Mouse (Mus musculus) erythroblast, embryonic 14.5 days (primary cell): ENCODE results near the gene Plcl2. TPM values are rescaled to one million over a fixed set of nuclear protein-coding genes. Genes with fewer than 3 reads are reported as not detected.

Experiments used
- H3K27me3 ChIP-seq: 2 replicates; pipeline ENCODE4 v1.6.1; 2012; ENCODE audit warnings: inconsistent platforms; ENCODE audit not compliant: control insufficient read depth
- H3K36me3 ChIP-seq: 2 replicates; pipeline ENCODE4 v1.6.1; 2012; ENCODE audit warnings: mild to moderate bottlenecking, inconsistent platforms; ENCODE audit not compliant: control insufficient read depth
- H3K4me1 ChIP-seq: 2 replicates; pipeline ENCODE4 v1.6.1; 2012; ENCODE audit warnings: inconsistent platforms; ENCODE audit not compliant: control insufficient read depth
- H3K4me3 ChIP-seq: replicated peaks from 2 replicates; pipeline ENCODE3; 2012; ENCODE audit warnings: moderate library complexity, mild to moderate bottlenecking, inconsistent platforms
- H3K9me3 ChIP-seq: 2 replicates; pipeline ENCODE4 v1.6.1; 2012; ENCODE audit warnings: low read length, inconsistent platforms, mixed read lengths; ENCODE audit not compliant: control insufficient read depth
- GATA1 ChIP-seq: IDR thresholded peaks from 2 replicates; pipeline ENCODE4 v1.6.1; 2012; ENCODE audit warnings: low read length, inconsistent platforms, mixed read lengths
- TAL1 ChIP-seq: IDR thresholded peaks from 3 replicates; pipeline ENCODE4 v1.6.1; 2012; ENCODE audit warnings: low read length, inconsistent platforms, mixed read lengths
- polyA plus RNA-seq: library from polyadenylated mRNA; stranded (reverse); fragments of >175 nt; gene quantifications from 2 replicates; pipeline ENCODE4 v1.2.3, GENCODE M21; 2012

Gene Plcl2
- polyA plus RNA-seq, 1 experiment: 0.24 TPM

DNA sequence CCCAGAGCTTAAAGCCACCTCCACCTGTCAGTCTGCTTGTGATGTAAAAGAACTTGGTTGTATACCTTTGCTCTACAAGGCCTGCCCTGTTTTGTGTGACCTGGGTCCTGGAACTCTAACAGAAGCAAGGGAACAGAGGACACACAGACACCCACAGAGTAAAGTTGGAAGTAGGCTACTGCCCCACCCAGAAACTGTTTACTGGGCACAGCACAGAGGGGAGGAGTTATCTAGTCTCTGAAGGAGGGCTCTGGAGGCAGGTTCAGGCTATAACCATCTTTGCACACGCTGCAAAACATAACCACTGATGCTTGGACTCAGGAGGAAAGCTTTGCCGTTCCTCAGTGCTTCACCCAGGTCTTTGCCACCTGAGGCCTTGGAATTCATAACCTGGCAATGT lies 221.7 kb downstream of the Plcl2 start:
- Histone ChIP-seq H3K27me3 (no peaks in the 10 kb centered on the region), H3K4me1 (no peaks in the 10 kb centered on the region), H3K36me3 (no peaks in the 10 kb centered on the region), H3K4me3 (no peak overlapping the region), H3K9me3 (no peaks in the 10 kb centered on the region)
- TF ChIP-seq GATA1 (no peak), TAL1 (no peak)

DNA sequence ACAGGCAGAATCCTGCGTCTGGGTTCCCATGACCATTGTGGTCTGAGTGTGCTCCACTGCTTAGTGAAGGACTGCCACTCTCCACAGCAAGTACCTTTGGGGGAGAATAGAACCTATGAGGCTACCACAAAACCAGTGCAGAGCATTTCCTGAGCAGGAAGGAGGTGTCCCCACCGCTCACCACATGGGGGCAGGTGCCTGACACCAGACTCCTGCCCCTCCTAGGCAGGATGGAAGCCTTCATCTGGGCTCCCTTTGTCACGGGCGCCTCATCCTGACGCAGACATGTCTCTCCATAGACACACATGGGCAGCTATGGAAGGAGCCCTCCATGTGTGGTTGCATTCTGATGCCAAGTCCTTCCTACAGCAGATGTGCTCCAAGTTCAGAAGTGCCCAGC lies 222.7 kb downstream of the Plcl2 start:
- Histone ChIP-seq H3K36me3 (no peaks in the 10 kb centered on the region), H3K4me3 (no peak overlapping the region), H3K27me3 (no peaks in the 10 kb centered on the region), H3K4me1 (no peaks in the 10 kb centered on the region), H3K9me3 (no peaks in the 10 kb centered on the region)
- TF ChIP-seq GATA1: no peak
- no peak for TF ChIP-seq TAL1

DNA sequence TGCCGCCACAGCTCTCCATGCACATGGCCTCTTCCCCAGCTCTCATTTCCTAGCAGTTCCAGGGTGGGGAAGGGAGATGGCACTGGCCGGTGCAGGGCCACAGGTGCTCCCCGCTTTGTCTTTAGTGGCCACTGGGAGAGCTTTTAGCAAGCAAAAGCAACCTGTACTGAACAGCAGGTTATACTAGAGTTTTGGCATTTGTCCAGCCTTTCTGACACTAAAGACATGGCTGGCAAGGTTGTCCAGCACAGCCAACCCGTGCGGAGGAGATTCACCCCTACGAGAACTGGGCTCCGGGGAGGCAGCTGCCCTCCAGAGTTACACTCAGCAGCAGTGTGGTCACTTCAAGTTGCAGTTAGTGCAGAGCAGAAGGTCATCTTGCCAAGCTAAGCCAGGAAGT lies 224.2 kb downstream of the Plcl2 start:
- Histone ChIP-seq H3K36me3 (no peaks in the 10 kb centered on the region), H3K4me1 (no peaks in the 10 kb centered on the region)
- TF ChIP-seq TAL1 (no peak), GATA1 (no peak)

DNA sequence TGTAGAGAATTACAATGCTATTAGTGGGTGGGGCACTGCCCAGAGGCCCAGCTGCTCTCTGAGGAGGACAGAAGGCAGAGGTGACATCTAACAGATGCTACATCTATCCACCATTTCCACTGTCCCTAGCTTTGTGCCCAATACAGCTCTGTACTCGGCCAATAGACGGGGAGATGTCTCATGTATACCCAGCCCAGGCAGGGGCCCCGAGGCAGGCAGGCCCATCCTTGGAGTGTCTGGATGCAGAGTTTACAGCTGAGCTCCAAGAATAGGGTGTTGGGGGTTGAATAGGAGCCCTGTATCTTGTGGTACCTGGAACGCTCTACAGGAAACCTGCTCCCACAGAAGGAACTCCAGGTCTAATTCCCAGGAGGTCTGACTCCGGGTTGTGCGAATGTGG lies 225.6 kb downstream of the Plcl2 start:
- Histone ChIP-seq H3K4me1 (no peaks in the 10 kb centered on the region), H3K27me3 (no peaks in the 10 kb centered on the region), H3K36me3 (no peaks in the 10 kb centered on the region), H3K4me3 (no peak overlapping the region), H3K9me3 (no peaks in the 10 kb centered on the region)
- no peak for TF ChIP-seq TAL1
- TF ChIP-seq GATA1: no peak

More for the DNA sequence above, 224.2 kb downstream of the Plcl2 start:
- H3K4me3 ChIP-seq: no peak overlapping the region
- H3K9me3 ChIP-seq: no peaks in the 10 kb centered on the region
- no peaks in the 10 kb centered on the region for H3K27me3 ChIP-seq

DNA sequence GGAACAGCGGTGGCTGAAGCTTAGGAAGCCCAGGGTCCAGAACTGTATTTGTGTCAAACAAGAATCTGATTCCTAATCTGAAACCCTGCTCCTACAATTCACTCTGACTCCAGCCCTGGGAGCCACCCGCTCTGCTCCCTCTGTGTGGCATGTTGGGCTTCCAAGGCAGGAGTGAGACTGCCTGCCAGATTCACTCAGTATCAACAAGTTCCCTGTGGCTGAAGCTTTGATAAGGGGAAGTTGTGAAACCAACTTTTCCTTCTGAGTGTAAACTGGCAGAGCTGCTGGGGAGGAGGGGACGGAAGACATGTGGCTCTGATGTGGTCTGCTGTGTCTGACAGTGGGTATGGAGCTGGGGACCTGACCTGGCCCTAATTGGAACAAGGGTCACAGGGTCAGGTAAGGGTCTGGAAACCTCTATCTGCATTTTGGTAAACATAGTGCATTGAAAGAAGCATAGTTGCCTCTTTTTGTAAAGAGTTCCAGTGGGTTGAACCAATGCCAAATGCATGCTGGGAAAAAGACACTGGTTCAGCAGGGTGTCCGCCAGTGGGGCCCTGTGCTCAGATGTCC lies 226.3 kb downstream of the Plcl2 start:
- no peaks in the 10 kb centered on the region for H3K4me1 ChIP-seq
- TF ChIP-seq GATA1 (no peak), TAL1 (no peak)
- H3K4me3 ChIP-seq: no peak overlapping the region
- no peaks in the 10 kb centered on the region for H3K9me3 ChIP-seq
- no peaks in the 10 kb centered on the region for H3K36me3 ChIP-seq
- no peaks in the 10 kb centered on the region for H3K27me3 ChIP-seq

DNA sequence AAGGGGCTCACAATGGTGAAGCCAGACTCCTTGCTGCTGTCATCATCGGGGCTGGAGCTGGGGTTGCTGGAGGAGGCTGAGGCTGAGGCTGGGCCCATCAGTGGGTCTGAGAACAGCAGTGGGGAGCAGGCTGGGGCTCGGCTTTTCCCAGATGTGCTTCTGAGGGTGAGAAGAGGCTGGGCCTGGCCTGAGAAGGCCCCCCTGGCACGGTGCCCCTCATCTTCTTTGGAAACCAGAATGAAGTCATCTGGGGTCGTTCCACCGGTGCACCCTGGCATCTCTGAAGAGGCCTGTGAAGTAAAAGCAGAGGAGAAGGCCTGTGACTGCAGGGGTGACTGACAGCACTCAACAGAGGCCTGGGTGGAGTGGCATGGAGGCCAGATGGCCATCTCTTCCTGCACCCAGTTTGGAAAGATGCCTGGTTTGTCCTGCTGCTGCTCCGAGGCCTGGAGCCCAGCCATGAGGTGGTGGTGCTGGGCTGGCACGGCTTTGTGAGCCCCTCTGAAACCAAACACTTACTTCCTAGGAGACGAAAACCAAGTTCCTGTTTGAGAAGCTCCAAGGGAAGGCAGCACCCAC lies 226.8 kb downstream of the Plcl2 start:
- Histone ChIP-seq H3K9me3 (no peaks in the 10 kb centered on the region), H3K27me3 (no peaks in the 10 kb centered on the region), H3K4me1 (0 out of 2 replicates have a peak, but pooled peaks cover 1% of the 10 kb centered on the region), H3K36me3 (no peaks in the 10 kb centered on the region), H3K4me3 (no peak overlapping the region)
- TF ChIP-seq GATA1 (no peak), TAL1 (no peak)

DNA sequence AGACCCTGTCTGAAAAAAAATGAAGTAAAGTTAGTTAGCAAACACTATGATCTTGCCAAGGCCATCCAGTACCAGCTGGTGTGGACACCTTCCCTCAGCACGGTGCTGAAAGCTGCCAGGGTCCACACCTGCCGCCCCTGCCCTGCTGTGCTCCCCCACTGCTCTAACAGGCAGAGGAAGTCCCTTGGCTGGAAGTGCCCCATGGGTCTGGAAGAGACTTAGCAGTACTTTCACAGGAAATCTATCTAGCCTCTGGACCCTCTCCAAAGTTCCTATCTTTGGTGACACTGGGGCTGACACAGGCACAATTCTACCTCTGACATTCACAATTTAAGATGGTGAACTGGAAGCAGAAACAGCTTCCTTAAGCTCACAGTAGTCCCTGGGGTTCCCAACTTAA lies 227.9 kb downstream of the Plcl2 start:
- Histone ChIP-seq H3K4me3 (no peak overlapping the region), H3K27me3 (no peaks in the 10 kb centered on the region)

More for the DNA sequence above, 227.9 kb downstream of the Plcl2 start:
- Histone ChIP-seq H3K4me1 (0 out of 2 replicates have a peak, but pooled peaks cover 2% of the 10 kb centered on the region), H3K9me3 (no peaks in the 10 kb centered on the region), H3K36me3 (no peaks in the 10 kb centered on the region)
- TF ChIP-seq TAL1 (no peak), GATA1 (no peak)

Other genes with a start within 250 kb of the Plcl2 start
- gene Dazl, start 215.8 kb upstream of the Plcl2 start, polyA plus RNA-seq: not detected in 2 replicates